Mouse (Mus musculus) cerebral cortex, adult 2 months (tissue): Measurements from ENCODE around the gene Rcbtb2.

Source experiments
- WGBS: fragments of 180-500 bp; shearing (Covaris S2); methylation state at CpG from one replicate; pipeline ENCODE4 v1.1.7; 2018; 5-methylcytosine and 5-hydroxymethylcytosine counted together

The Rcbtb2 gene

GRCm38 (mm10) chr14:73201447-73201846 lies 78.6 kb downstream of the Rcbtb2 start:
- WGBS = 53% methylated on average over 3 of the region's 3 CpGs

- WGBS = 73% methylated on average over 3 of the region's 3 CpGs
These were observed 81.2 kb downstream of the Rcbtb2 start for GRCm38 (mm10) chr14:73204016-73204415.

DNA sequence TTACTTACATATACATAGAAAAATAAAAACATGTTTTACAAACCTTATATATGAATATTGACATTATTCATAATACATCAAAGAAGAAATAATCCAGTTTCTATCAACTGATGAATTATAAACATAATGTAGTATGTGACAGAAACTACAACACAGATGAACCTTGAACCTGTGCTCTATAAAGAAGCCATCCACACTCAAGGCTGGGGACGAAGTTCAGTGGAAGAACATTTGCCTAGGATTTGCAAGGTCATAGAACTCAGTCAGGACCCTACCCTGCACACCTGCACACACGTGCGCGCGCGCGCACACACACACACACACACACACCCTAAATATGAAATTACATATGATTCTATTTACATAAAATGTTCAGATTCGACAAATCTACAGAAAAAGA lies 87.4 kb downstream of the Rcbtb2 start:
- 95% methylated on average over 8 of the region's 8 CpGs for WGBS

GRCm38 (mm10) chr14:73211477-73211876 lies 88.6 kb downstream of the Rcbtb2 start:
- 94% methylated on average over 5 of the region's 5 CpGs for WGBS

GRCm38 (mm10) chr14:73217062-73217461 lies 94.2 kb downstream of the Rcbtb2 start:
- 90% methylated on average over 1 of the region's 1 CpGs for WGBS

GRCm38 (mm10) chr14:73222316-73222970 lies 99.6 kb downstream of the Rcbtb2 start:
- WGBS = 84% methylated on average over 9 of the region's 9 CpGs

- 82% methylated on average over 3 of the region's 3 CpGs for WGBS
These were observed 103.5 kb downstream of the Rcbtb2 start for GRCm38 (mm10) chr14:73226346-73226745.

GRCm38 (mm10) chr14:73226849-73227248 lies 104.0 kb downstream of the Rcbtb2 start:
- 20% methylated on average over 1 of the region's 1 CpGs for WGBS

DNA sequence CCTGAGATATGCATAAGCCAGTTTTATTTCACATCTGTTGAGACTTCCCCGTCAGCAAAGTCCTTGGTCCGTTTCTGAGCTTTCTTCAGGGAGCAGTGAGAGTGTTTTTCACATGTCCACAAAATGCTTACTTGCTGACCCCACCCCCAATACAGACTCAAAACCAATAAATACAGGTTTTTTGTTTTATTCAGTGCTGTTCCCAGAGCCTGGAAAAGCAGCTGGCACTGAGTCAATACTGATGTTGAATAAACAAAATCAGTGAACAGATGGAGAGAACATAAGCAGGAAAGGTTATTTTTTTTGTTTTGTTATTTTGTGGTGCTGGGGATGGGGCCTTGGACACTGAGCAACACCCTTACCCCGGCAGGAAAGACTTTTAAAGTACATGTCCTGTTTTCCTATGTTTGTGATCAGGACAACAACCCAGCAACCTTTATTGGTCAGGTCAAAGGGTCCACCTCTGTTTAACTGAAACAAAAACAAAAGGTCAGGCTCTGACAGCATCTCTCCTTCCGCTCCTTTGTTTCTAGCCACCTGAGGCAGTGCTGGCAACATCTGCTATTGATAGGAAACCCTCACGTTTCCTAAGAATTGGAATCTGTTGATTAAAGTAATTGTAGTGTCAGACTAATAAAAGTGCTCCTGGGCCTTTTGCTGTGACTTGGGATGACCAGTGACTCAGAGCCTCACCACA lies 108.6 kb downstream of the Rcbtb2 start:
- WGBS = 57% methylated on average over 5 of the region's 5 CpGs

DNA sequence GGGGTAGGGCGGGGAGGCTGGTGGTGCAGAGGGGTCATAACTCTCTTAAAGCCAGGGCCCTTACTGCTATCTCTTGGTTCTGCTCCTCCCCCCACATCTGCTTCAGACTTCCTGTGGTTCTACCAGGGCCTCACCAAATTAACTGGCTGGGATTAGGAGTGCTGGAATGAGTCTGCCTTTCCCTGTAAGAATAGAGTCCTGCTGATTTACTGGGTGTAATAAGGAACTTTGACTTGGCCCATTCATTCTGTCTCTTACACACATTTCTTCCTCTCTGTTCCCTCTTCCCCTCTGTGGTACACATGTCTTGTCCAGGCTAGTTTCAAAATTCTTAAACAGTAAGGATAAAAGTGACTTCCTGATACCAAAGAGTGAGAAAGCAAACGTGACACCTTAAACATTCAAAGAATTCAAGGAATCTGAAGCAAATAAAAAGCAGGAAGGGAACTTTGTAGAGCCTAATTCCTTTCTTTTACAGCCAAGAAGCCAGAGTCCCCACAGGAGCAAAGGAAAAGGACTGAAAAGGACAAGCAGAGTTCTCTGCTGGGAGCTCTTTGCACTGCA lies 111.7 kb downstream of the Rcbtb2 start:
- WGBS = 63% methylated on average over 2 of the region's 2 CpGs

GRCm38 (mm10) chr14:73237848-73238321 lies 115.0 kb downstream of the Rcbtb2 start, which contains the start of gene Lpar6:
Lpar6 (plus strand) TSS chr14:73237895.
- 31% methylated on average over 19 of the region's 19 CpGs for WGBS

DNA sequence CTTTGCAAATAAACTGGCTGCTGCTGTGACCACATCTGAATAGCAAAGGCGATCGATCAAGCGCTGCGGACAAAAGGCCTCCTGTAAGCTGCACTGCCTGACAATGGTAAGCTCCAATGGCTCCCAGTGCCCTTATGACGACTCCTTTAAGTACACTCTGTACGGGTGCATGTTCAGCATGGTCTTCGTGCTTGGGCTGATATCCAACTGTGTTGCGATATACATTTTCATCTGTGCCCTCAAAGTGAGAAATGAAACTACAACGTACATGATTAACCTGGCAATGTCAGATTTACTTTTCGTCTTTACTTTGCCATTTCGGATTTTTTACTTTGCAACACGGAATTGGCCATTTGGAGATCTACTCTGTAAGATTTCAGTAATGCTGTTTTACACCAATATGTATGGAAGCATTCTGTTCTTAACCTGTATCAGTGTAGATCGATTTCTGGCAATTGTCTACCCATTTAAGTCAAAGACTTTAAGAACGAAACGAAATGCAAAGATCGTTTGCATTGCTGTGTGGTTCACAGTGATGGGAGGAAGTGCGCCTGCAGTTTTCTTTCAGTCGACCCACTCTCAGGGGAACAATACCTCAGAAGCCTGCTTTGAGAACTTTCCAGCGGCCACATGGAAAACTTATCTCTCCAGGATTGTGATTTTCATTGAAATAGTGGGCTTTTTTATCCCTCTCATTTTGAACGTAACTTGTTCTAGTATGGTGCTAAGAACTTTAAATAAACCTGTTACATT lies 115.8 kb downstream of the Rcbtb2 start:
- 31% methylated on average over 20 of the region's 20 CpGs for WGBS

DNA sequence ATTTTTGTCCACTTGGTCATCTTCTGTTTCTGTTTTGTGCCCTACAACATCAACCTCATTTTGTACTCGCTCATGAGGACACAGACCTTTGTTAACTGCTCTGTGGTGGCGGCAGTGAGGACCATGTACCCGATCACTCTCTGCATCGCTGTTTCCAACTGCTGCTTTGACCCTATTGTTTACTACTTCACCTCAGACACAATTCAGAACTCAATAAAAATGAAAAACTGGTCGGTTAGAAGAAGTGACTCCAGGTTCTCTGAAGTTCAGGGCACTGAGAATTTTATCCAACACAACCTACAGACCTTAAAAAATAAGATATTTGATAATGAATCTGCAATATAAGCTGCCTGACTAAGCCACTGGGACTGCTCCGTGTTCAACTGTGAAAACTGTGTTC lies 116.5 kb downstream of the Rcbtb2 start:
- WGBS = 43% methylated on average over 6 of the region's 6 CpGs

DNA sequence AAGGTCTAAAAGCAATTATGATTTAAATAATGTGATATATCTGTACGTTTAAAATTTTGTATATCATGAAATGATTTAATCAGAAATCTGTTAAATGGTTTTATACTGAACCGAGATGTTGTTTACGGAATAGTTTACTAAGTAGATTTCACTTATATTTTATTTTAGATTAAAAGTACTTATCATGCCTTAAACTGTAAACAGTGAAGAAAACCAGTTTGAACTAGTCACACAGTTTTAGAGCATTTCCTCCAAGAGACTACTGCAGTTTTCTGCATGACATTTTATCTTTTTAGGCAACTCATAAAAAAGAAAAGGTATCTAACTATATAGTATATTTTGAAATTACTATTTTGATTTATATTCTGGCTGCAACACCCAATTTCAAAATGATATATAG lies 117.0 kb downstream of the Rcbtb2 start:
- 60% methylated on average over 3 of the region's 3 CpGs for WGBS

- 91% methylated on average over 2 of the region's 2 CpGs for WGBS
These were observed 121.3 kb downstream of the Rcbtb2 start for GRCm38 (mm10) chr14:73244061-73244597.

DNA sequence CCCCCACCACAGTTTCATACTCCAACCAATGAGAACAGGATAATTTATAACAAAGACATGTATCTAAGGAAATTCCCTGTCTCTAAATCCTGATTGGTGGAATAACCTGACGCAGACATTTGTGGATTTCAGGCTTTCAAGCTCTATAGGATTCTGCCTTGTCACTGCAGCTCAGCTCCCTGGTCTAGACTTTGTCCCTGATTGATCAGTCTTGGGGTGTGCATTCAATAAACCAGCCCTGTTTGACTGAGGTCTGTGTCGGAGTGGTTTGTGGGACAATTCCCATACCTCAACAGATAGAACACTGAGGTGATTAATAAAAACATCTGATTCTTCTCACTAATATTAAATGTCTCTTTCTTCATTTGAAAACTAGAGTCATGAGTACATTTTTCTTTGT lies 127.2 kb downstream of the Rcbtb2 start:
- 98% methylated on average over 2 of the region's 2 CpGs for WGBS

DNA sequence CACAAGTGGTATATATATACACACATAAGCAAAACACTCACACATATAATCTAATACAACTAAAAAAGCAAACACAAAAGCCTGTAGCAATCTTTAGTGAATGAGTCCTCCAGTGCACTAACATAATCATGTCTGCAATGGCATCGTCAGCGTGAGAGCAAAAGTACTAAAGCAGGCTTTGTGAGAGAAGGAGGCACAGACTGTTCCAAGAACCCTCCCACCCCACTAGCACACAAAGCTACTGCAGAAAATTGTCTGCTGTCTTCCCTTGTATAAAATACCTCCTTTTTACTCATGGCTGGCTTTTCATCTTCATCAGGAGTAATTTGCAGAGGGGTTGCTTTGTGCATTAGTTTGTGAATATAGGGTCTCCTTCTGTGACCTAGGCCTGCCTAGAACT lies 129.4 kb downstream of the Rcbtb2 start:
- 14% methylated on average over 2 of the region's 2 CpGs for WGBS

DNA sequence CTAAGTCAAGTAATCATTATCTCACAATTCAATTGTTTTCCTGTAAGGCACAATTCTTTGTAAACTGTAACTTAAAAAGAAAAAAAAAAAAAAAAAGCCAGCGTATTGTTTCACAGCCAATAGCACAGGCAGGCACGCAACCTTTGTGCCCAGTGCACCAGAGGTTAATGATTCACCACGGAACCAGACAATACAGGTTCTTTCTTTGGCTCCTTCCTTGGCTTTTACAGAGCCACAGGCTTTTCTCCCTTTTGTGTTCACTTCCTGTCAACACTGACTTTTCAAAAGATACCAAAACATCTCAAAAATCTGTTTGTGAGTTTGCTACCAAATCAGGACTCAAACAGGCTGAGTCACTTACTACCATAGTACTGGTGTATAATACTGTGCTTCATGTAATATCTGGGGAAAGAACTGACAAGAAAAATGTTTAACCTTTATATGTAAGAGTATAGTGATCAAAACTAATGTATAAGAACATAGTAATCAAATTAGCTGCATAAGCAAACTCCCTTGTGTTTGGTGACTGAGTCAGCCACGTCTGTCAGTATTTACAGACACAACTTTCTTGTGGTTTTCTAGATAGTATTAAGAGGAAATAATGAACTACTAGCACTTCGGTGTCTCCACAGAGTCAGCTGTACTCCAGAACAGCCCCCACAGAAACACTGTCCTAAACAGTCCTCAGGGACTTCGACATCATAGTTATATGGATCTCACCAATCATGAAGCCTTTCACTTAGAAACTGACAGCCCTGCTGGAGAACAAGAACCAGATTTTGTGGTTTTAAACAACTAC lies 130.8 kb downstream of the Rcbtb2 start:
- WGBS = 69% methylated on average over 6 of the region's 6 CpGs

DNA sequence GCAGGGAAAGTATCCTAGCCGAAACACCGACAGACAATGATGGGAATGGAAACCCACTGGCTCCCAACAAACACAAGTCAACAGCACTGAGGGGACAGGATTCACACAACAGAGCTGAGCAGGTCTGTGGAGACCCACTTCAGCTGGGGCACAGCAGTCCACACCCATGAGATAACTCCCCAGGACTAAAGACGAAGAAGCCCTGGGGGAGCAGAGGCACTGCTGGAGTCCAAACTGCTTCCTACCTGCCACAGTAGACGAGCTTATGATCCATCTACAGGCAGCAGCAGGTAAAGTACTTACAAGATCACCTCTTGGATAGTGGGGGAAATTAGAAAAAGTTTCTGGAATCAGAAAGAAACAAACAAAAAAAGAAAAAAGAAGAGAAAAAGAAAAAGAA lies 131.6 kb downstream of the Rcbtb2 start:
- 81% methylated on average over 4 of the region's 4 CpGs for WGBS

GRCm38 (mm10) chr14:73255426-73255970 lies 132.7 kb downstream of the Rcbtb2 start:
- WGBS = 62% methylated on average over 3 of the region's 3 CpGs

GRCm38 (mm10) chr14:73257348-73257747 lies 134.5 kb downstream of the Rcbtb2 start:
- WGBS = 81% methylated on average over 7 of the region's 7 CpGs
